In genomic region chr14:47848861-47849260, GRCm38 (mm10) we compare ENCODE assay signal across 35 mouse cellular contexts.
"Had no signal": no experiment of that assay in that cellular context is flagged by ENCODE, and none has a peak within 500 bp of the region (broad histone marks: within the 10 kb centered on the region; RNA-seq: fewer than 3 reads in every experiment).

No protein-coding gene starts in this region.

- H3K36me3 ChIP-seq: heart, embryonic 10.5 days; heart, embryonic 12.5 days; heart, embryonic 13.5 days; heart, embryonic 15.5 days; hindbrain, embryonic 10.5 days; hindbrain, embryonic 12.5 days; hindbrain, embryonic 13.5 days; hindbrain, embryonic 15.5 days; intestine, embryonic 15.5 days; kidney, embryonic 15.5 days had no signal

- H3K27ac ChIP-seq: heart, embryonic 10.5 days; heart, embryonic 13.5 days; heart, embryonic 15.5 days; hindbrain, embryonic 10.5 days; hindbrain, embryonic 12.5 days; hindbrain, embryonic 13.5 days; hindbrain, embryonic 14.5 days; hindbrain, embryonic 15.5 days; hindbrain, postnatal 0 days; intestine, embryonic 15.5 days; kidney, embryonic 15.5 days; kidney, postnatal 0 days; layer of hippocampus, adult 2 months had no signal

- H3K4me2 ChIP-seq: heart, embryonic 11.5 days; heart, embryonic 12.5 days; heart, embryonic 13.5 days; heart, embryonic 15.5 days; hindbrain, embryonic 12.5 days; hindbrain, embryonic 13.5 days; hindbrain, embryonic 14.5 days; hindbrain, embryonic 15.5 days; intestine, embryonic 15.5 days; kidney, embryonic 15.5 days had no signal

- H3K27me3 ChIP-seq: heart, embryonic 12.5 days; heart, embryonic 13.5 days; heart, embryonic 15.5 days; hindbrain, embryonic 12.5 days; hindbrain, embryonic 13.5 days; hindbrain, embryonic 15.5 days; intestine, embryonic 15.5 days; kidney, embryonic 15.5 days had no signal

- H3K9ac ChIP-seq: heart, embryonic 12.5 days; heart, embryonic 13.5 days; heart, embryonic 15.5 days; hindbrain, embryonic 12.5 days; hindbrain, embryonic 13.5 days; hindbrain, embryonic 14.5 days; hindbrain, embryonic 15.5 days; intestine, embryonic 15.5 days; kidney, embryonic 15.5 days had no signal

- H3K9me3 ChIP-seq: heart, embryonic 10.5 days; heart, embryonic 13.5 days; heart, embryonic 15.5 days; hindbrain, embryonic 10.5 days; hindbrain, embryonic 12.5 days; hindbrain, embryonic 13.5 days; hindbrain, embryonic 15.5 days; intestine, embryonic 15.5 days; kidney, embryonic 15.5 days had no signal

- ATAC-seq: hindbrain, embryonic 16.5 days; hindbrain, postnatal 0 days; inflammation-experienced regulatory T-cells, adult 6 months; intestine, embryonic 15.5 days; intestine, embryonic 16.5 days; intestine, postnatal 0 days had no signal

- H3K4me3 ChIP-seq: heart, embryonic 10.5 days; heart, embryonic 12.5 days; heart, embryonic 13.5 days; heart, embryonic 15.5 days; hindbrain, embryonic 10.5 days; hindbrain, embryonic 12.5 days; hindbrain, embryonic 13.5 days; hindbrain, embryonic 15.5 days; intestine, embryonic 15.5 days; kidney, embryonic 15.5 days; layer of hippocampus, adult 2 months had no signal

- DNase-seq: heart, postnatal 10 days; heart, postnatal 14 days; heart, postnatal 36 days; heart, postnatal 4 days; kidney, adult 11 months; kidney, adult 18-20 months; kidney, adult 2 months; kidney, adult 8-10 months; kidney, adult 9 months; kidney, postnatal 10 days; kidney, postnatal 14 days; kidney, postnatal 25 days; kidney, postnatal 36 days; kidney, postnatal 4 days; layer of hippocampus, adult 9-11 months; layer of hippocampus, postnatal 36 days had no signal

- H3K4me1 ChIP-seq: heart, embryonic 10.5 days; heart, embryonic 12.5 days; heart, embryonic 13.5 days; heart, embryonic 15.5 days; hindbrain, embryonic 10.5 days; hindbrain, embryonic 12.5 days; hindbrain, embryonic 13.5 days; hindbrain, embryonic 15.5 days; intestine, embryonic 15.5 days; kidney, embryonic 15.5 days had no signal
